Mouse (Mus musculus) bone marrow macrophage, adult 2 months (primary cell): ENCODE data around the gene Itgam.

Source experiments
- CTCF ChIP-seq: IDR thresholded peaks from 2 replicates; pipeline ENCODE4 v1.5.1; 2012; ENCODE audit warnings: low read depth, mild to moderate bottlenecking, low read length, moderate library complexity
- POLR2A ChIP-seq: IDR thresholded peaks from 2 replicates; pipeline ENCODE4 v1.6.1; 2012; ENCODE audit warnings: mild to moderate bottlenecking, low read depth, low read length, borderline replicate concordance

- no peak for TF ChIP-seq CTCF
- no peak for TF ChIP-seq POLR2A
Observed at GRCm38 (mm10) chr7:128114371-128115105, 52.1 kb downstream of the Itgam start.
